Mouse (Mus musculus): ENCODE measurements at regions not wholly inside any gene's neighbourhood (a gene's known extent, or its start where the extent isn't known, plus 50 kb on each side); places are given as distances from the start of the nearest gene placed in this dataset.

GRCm38 (mm10) chr4:131438403-131438802 is 399.7 kb downstream of the Ptpru start:
- no peak for TF ChIP-seq CTCF (IDR thresholded peaks at IDR 0.05; ENCODE audit: insufficient read depth, low read depth, low read length)
- no peak for TF ChIP-seq POLR2A (IDR thresholded peaks at IDR 0.05; ENCODE audit: insufficient read depth, low read depth, low read length)
